ENCODE assay signal across 8 mouse cellular contexts in the genomic region with DNA sequence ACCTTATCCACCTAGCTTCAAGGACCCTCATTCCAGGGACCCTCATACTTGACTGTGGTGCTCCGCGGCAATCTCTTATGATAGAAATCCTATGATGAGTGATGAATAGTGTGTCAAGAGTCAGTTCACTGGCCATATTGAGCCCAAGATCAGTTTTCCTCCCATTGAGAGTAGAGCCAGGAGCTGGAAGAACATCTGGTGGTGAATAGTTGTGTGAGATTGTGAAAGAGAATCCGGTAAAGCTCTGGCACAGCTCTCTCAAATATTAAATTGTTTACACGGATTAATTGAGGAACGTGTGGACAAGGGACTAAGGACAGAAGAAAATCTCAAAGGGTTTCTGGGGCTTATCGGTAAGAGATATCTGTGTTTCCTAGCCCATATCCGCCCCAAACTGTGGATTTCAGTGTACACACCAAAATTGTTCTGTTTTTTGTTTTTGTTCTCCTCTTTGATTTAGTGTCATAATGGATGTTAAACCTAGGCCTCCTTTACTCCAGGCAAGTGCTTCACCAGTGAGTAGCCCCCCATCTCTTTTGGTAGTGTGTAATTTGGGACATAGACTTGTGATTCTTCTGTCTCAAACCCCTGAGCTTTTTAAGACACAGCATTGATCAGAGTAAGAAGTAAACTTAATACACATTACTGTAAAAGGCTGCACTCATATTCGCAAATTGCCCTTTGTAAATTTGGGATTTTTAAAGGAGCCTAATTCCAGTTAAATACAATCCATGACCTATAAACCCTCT. TPM values are rescaled to one million over a fixed set of nuclear protein-coding genes. Genes with fewer than 3 reads are reported as not detected.
A peak's percentile ranks its signal among the peaks of the same experiment; 100 is the strongest.
DNase-seq lines count a peak whose midpoint lies in the region; ATAC-seq and TF ChIP-seq lines count a peak whose summit lies in the region.

No protein-coding gene starts in this region.

- H3K9ac ChIP-seq in neural tube, embryonic 11.5 days (ENCODE audit: low read length), result peak overlapping the region; percentile 55; the same call in 1 of the 2 replicates
- peak overlapping the region; percentile 68; the same call in 1 of the 2 replicates for H3K9ac ChIP-seq in liver, embryonic 13.5 days
- no peak overlapping the region for H3K9ac ChIP-seq in stomach, postnatal 0 days (ENCODE audit: low read length)

- H3K4me3 ChIP-seq in neural tube, embryonic 11.5 days (ENCODE audit: low read depth, low read length), result peak overlapping the region; percentile 73
- H3K4me3 ChIP-seq in liver, embryonic 13.5 days (replicated peaks), result peak overlapping the region; percentile 75
- H3K4me3 ChIP-seq in stomach, postnatal 0 days (ENCODE audit: low read depth, low read length), result peak overlapping the region; percentile 88

- H3K36me3 ChIP-seq in neural tube, embryonic 11.5 days (ENCODE audit: control insufficient read depth, insufficient read depth, low read length), result no peaks in the 10 kb centered on the region
- 0 out of 2 replicates have a peak, but pooled peaks cover 3% of the 10 kb centered on the region for H3K36me3 ChIP-seq in liver, embryonic 13.5 days
- H3K36me3 ChIP-seq in stomach, postnatal 0 days (ENCODE audit: control insufficient read depth, insufficient read depth, low read length), result no peaks in the 10 kb centered on the region

- no peak for TF ChIP-seq EP300 in stomach, postnatal 0 days (optimal IDR thresholded peaks at IDR 0.05)

- DNase-seq in cerebellum, adult 11-12 months, result peak; percentile 24
- no peak for DNase-seq in neural tube, embryonic 11.5 days (ENCODE audit: low spot score)
- DNase-seq in neural tube, embryonic 10.5 days (ENCODE audit: extremely low spot score, low spot score), result no peak
- no peak for DNase-seq in liver, embryonic 13.5 days
- DNase-seq in stomach, postnatal 0 days (ENCODE audit: low spot score), result no peak
- DNase-seq in gastrocnemius, postnatal 4 days (ENCODE audit: low spot score in 2 of 2), result no peak

- no peaks in the 10 kb centered on the region for H3K4me1 ChIP-seq in neural tube, embryonic 11.5 days (ENCODE audit: control insufficient read depth, insufficient read depth, low read length)
- peaks cover 3% of the 10 kb centered on the region; the same call in 1 of the 2 replicates for H3K4me1 ChIP-seq in liver, embryonic 13.5 days (replicated peaks)
- no peaks in the 10 kb centered on the region for H3K4me1 ChIP-seq in stomach, postnatal 0 days (replicated peaks; ENCODE audit: control insufficient read depth, insufficient read depth)

- peak overlapping the region; percentile 57; the same call in 1 of the 2 replicates for H3K4me2 ChIP-seq in neural tube, embryonic 11.5 days (ENCODE audit: low read depth)
- H3K4me2 ChIP-seq in liver, embryonic 13.5 days, result peak overlapping the region; percentile 66
- H3K4me2 ChIP-seq in stomach, postnatal 0 days (replicated peaks; ENCODE audit: low read depth), result peak overlapping the region; percentile 59

- H3K27ac ChIP-seq in neural tube, embryonic 11.5 days (ENCODE audit: low read depth, low read length), result no peak overlapping the region
- no peak overlapping the region for H3K27ac ChIP-seq in liver, embryonic 13.5 days
- no peak overlapping the region; the same call in 1 of the 2 replicates for H3K27ac ChIP-seq in stomach, postnatal 0 days (replicated peaks)

- whole genome bisulfite sequencing in neural tube, embryonic 11.5 days, result 75% methylated on average over 8 of the region's 8 CpGs
- 69% methylated on average over 8 of the region's 8 CpGs for WGBS in liver, embryonic 13.5 days (ENCODE audit: insufficient replicate concordance)
- 72% methylated on average over 8 of the region's 8 CpGs for WGBS in stomach, postnatal 0 days

- ATAC-seq in cerebellum, adult (ENCODE audit: insufficient number of reproducible peaks, low FRiP score, low TSS enrichment), result no peak; the same call in 1 of the 2 replicates
- no peak; the same call in 1 of the 2 replicates for ATAC-seq in neural tube, embryonic 11.5 days (ENCODE audit: insufficient read depth, low FRiP score, low TSS enrichment)
- no peak for ATAC-seq in liver, embryonic 13.5 days (ENCODE audit: low read depth)
- no peak for ATAC-seq in stomach, postnatal 0 days (ENCODE audit: low FRiP score, low TSS enrichment)
- no peak for ATAC-seq in megakaryocyte progenitor cell, adult 5-6 weeks (replicated peaks; ENCODE audit: poor library complexity)

- no peak for TF ChIP-seq CTCF in stomach, postnatal 0 days (IDR thresholded peaks at IDR 0.05; ENCODE audit: low read depth)

- no peaks in the 10 kb centered on the region for H3K9me3 ChIP-seq in neural tube, embryonic 11.5 days (ENCODE audit: control insufficient read depth, low read length)
- H3K9me3 ChIP-seq in liver, embryonic 13.5 days (replicated peaks), result no peaks in the 10 kb centered on the region
- no peaks in the 10 kb centered on the region for H3K9me3 ChIP-seq in stomach, postnatal 0 days (ENCODE audit: control insufficient read depth, low read length)

- no peaks in the 10 kb centered on the region for H3K27me3 ChIP-seq in neural tube, embryonic 11.5 days (ENCODE audit: control insufficient read depth, insufficient read depth, low read length)
- H3K27me3 ChIP-seq in liver, embryonic 13.5 days, result no peaks in the 10 kb centered on the region
- H3K27me3 ChIP-seq in stomach, postnatal 0 days (ENCODE audit: control insufficient read depth, insufficient read depth, low read length), result no peaks in the 10 kb centered on the region

RNA-seq across cellular contexts. Expression of a gene that starts 0.4 kb away (rescaled TPM):
- 6.4 and 6.8 TPM in 2 replicates for polyA plus RNA-seq in neural tube, embryonic 11.5 days (2014; fragmentation: Nextera tagmentation; extraction: Ambion mirVana)
- 1.7 and 2.1 TPM in 2 replicates for polyA plus RNA-seq in liver, embryonic 13.5 days (2015; fragmentation: Nextera tagmentation; extraction: Ambion mirVana)
- polyA plus RNA-seq in stomach, postnatal 0 days (2015; fragmentation: Nextera tagmentation; extraction: Ambion mirVana), result 2.3 and 3.2 TPM in 2 replicates
- total RNA-seq in megakaryocyte progenitor cell, adult 5-6 weeks (2015), result 5.9 and 7.1 TPM in 2 replicates
- total RNA-seq in megakaryocyte progenitor cell, adult 5-6 weeks (2017), result 6.0 and 8.8 TPM in 2 replicates
- total RNA-seq in gastrocnemius, postnatal 4 days (2021), result 1 to 10 TPM; 2.4 to 2.7 TPM

RNA-seq across cellular contexts. Expression of a gene that starts 17.8 kb away (rescaled TPM):
- 2.1 and 3.5 TPM in 2 replicates for polyA plus RNA-seq in neural tube, embryonic 11.5 days (2014; fragmentation: Nextera tagmentation; extraction: Ambion mirVana)
- polyA plus RNA-seq in liver, embryonic 13.5 days (2015; fragmentation: Nextera tagmentation; extraction: Ambion mirVana), result 0.37 and 0.40 TPM in 2 replicates
- polyA plus RNA-seq in stomach, postnatal 0 days (2015; fragmentation: Nextera tagmentation; extraction: Ambion mirVana), result 1.1 TPM in 2 replicates
- 2.8 TPM in 1 of 2 replicates, not detected in the other for total RNA-seq in megakaryocyte progenitor cell, adult 5-6 weeks (2015)
- 4.9 TPM in 1 of 2 replicates, not detected in the other for total RNA-seq in megakaryocyte progenitor cell, adult 5-6 weeks (2017)
- under 1 TPM; 0.49 to 0.56 TPM for total RNA-seq in gastrocnemius, postnatal 4 days (2021)

RNA-seq across cellular contexts. Expression of a gene that starts 33.6 kb away (rescaled TPM):
- polyA plus RNA-seq in neural tube, embryonic 11.5 days (2014; fragmentation: Nextera tagmentation; extraction: Ambion mirVana), result 2.9 and 3.4 TPM in 2 replicates
- polyA plus RNA-seq in liver, embryonic 13.5 days (2015; fragmentation: Nextera tagmentation; extraction: Ambion mirVana), result 1.1 and 1.2 TPM in 2 replicates
- polyA plus RNA-seq in stomach, postnatal 0 days (2015; fragmentation: Nextera tagmentation; extraction: Ambion mirVana), result 0.62 and 0.74 TPM in 2 replicates
- 3.6 and 4.4 TPM in 2 replicates for total RNA-seq in megakaryocyte progenitor cell, adult 5-6 weeks (2015)
- 1.2 and 2.1 TPM in 2 replicates for total RNA-seq in megakaryocyte progenitor cell, adult 5-6 weeks (2017)
- total RNA-seq in gastrocnemius, postnatal 4 days (2021), result 1 to 10 TPM in 1 of 2 experiments, under 1 TPM in 1; 0.96 to 1.3 TPM

RNA-seq across cellular contexts. Expression of a gene that starts 50.0 kb away (rescaled TPM):
- not detected in 2 replicates for polyA plus RNA-seq in neural tube, embryonic 11.5 days (2014; fragmentation: Nextera tagmentation; extraction: Ambion mirVana)
- not detected in 2 replicates for polyA plus RNA-seq in liver, embryonic 13.5 days (2015; fragmentation: Nextera tagmentation; extraction: Ambion mirVana)
- not detected in 2 replicates for polyA plus RNA-seq in stomach, postnatal 0 days (2015; fragmentation: Nextera tagmentation; extraction: Ambion mirVana)
- not detected in 2 replicates for total RNA-seq in megakaryocyte progenitor cell, adult 5-6 weeks (2015)
- total RNA-seq in megakaryocyte progenitor cell, adult 5-6 weeks (2017), result not detected in 2 replicates
- not detected for total RNA-seq in gastrocnemius, postnatal 4 days (2021)

RNA-seq across cellular contexts. Expression of a gene that starts 58.1 kb away (rescaled TPM):
- polyA plus RNA-seq in neural tube, embryonic 11.5 days (2014; fragmentation: Nextera tagmentation; extraction: Ambion mirVana), result 5.8 and 6.5 TPM in 2 replicates
- polyA plus RNA-seq in liver, embryonic 13.5 days (2015; fragmentation: Nextera tagmentation; extraction: Ambion mirVana), result 1.1 and 1.5 TPM in 2 replicates
- polyA plus RNA-seq in stomach, postnatal 0 days (2015; fragmentation: Nextera tagmentation; extraction: Ambion mirVana), result 2.1 and 2.2 TPM in 2 replicates
- 8.0 and 9.5 TPM in 2 replicates for total RNA-seq in megakaryocyte progenitor cell, adult 5-6 weeks (2015)
- 6.7 and 8.7 TPM in 2 replicates for total RNA-seq in megakaryocyte progenitor cell, adult 5-6 weeks (2017)
- total RNA-seq in gastrocnemius, postnatal 4 days (2021), result 1 to 10 TPM; 2.8 to 3.6 TPM
